Comparison of ENCODE assay signal across 9 mouse cellular contexts in the genomic region with DNA sequence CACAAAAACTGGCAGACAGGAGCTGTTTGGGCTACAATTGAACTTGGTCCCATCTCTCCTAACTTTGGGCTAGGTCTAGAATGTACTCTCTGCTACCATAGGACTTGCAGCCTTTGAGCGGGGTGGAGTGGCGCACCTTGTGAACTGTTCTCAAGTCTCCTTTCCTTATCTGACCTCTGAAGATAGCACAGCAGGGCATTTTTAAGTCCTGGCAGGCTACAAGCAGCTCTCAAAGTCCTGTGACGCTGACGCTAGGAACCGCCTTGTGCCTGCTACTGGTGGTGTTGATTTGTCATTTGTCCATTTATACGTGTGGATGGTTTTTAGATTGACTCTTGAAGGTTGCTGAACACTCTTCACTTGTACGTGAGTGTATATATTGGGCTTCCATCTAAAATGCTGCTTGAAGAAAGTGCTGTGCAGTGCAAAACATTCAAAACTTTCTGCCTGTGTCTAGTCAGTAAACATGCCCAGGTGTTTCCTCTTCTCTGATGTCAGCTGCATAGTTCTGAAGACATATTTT. TPM values are rescaled to one million over a fixed set of nuclear protein-coding genes. Genes with fewer than 3 reads are reported as not detected.
DNase-seq lines count a peak whose midpoint lies in the region; ATAC-seq and TF ChIP-seq lines count a peak whose summit lies in the region.
"Had no signal": no experiment of that assay in that cellular context is flagged by ENCODE, and none has a peak within 500 bp of the region (broad histone marks: within the 10 kb centered on the region; RNA-seq: fewer than 3 reads in every experiment).

No protein-coding gene starts in this region.

- peaks cover 6% of the 10 kb centered on the region; the same call in 1 of the 2 replicates for H3K36me3 ChIP-seq in intestine, embryonic 16.5 days (ENCODE audit: control insufficient read depth, insufficient read depth, low read length)
- peaks cover 5% of the 10 kb centered on the region for H3K36me3 ChIP-seq in intestine, embryonic 15.5 days
- H3K36me3 ChIP-seq in stomach, postnatal 0 days (ENCODE audit: control insufficient read depth, insufficient read depth, low read length): 0 out of 2 replicates have a peak, but pooled peaks cover 5% of the 10 kb centered on the region

- H3K27ac ChIP-seq in intestine, embryonic 16.5 days (ENCODE audit: low read length): no peak overlapping the region; the same call in 1 of the 2 replicates
- H3K27ac ChIP-seq in intestine, embryonic 15.5 days: no peak overlapping the region
- H3K27ac ChIP-seq in stomach, postnatal 0 days (replicated peaks): no peak overlapping the region
- H3K27ac ChIP-seq: midbrain, embryonic 12.5 days had no signal

- no peaks in the 10 kb centered on the region for H3K9me3 ChIP-seq in intestine, embryonic 16.5 days (ENCODE audit: control insufficient read depth, low read length)
- H3K9me3 ChIP-seq in intestine, embryonic 15.5 days: no peaks in the 10 kb centered on the region
- H3K9me3 ChIP-seq in stomach, postnatal 0 days (ENCODE audit: control insufficient read depth, low read length): no peaks in the 10 kb centered on the region
- H3K9me3 ChIP-seq: midbrain, embryonic 12.5 days had no signal

- H3K9ac ChIP-seq in intestine, embryonic 16.5 days (ENCODE audit: low read depth, low read length): no peak overlapping the region
- H3K9ac ChIP-seq in intestine, embryonic 15.5 days: no peak overlapping the region
- no peak overlapping the region for H3K9ac ChIP-seq in stomach, postnatal 0 days (ENCODE audit: low read length)
- H3K9ac ChIP-seq: midbrain, embryonic 12.5 days had no signal

- TF ChIP-seq CTCF in stomach, postnatal 0 days (IDR thresholded peaks at IDR 0.05; ENCODE audit: low read depth): no peak

- H3K4me3 ChIP-seq in intestine, embryonic 16.5 days (ENCODE audit: low read length): no peak overlapping the region
- H3K4me3 ChIP-seq in intestine, embryonic 15.5 days (replicated peaks): no peak overlapping the region
- H3K4me3 ChIP-seq in stomach, postnatal 0 days (ENCODE audit: low read depth, low read length): no peak overlapping the region
- H3K4me3 ChIP-seq: midbrain, embryonic 12.5 days had no signal

- H3K4me2 ChIP-seq in intestine, embryonic 16.5 days (ENCODE audit: low read depth, low read length): no peak overlapping the region
- no peak overlapping the region for H3K4me2 ChIP-seq in intestine, embryonic 15.5 days (replicated peaks)
- no peak overlapping the region for H3K4me2 ChIP-seq in stomach, postnatal 0 days (replicated peaks; ENCODE audit: low read depth)
- H3K4me2 ChIP-seq: midbrain, embryonic 12.5 days had no signal

- no peaks in the 10 kb centered on the region for H3K27me3 ChIP-seq in intestine, embryonic 16.5 days (replicated peaks; ENCODE audit: control insufficient read depth, insufficient read depth, low read length)
- no peaks in the 10 kb centered on the region for H3K27me3 ChIP-seq in intestine, embryonic 15.5 days (replicated peaks)
- no peaks in the 10 kb centered on the region for H3K27me3 ChIP-seq in stomach, postnatal 0 days (ENCODE audit: control insufficient read depth, insufficient read depth, low read length)
- H3K27me3 ChIP-seq: midbrain, embryonic 12.5 days had no signal

- ATAC-seq in intestine, embryonic 16.5 days: 0 out of 2 replicates have a peak, but pooled peaks have one; percentile 33
- no peak for ATAC-seq in intestine, embryonic 15.5 days
- peak; percentile 61 for ATAC-seq in activated CD4-positive, CD25-positive, alpha-beta regulatory T cell, adult 4 months
- peak; percentile 60; the same call in 1 of the 2 replicates for ATAC-seq in stomach, postnatal 0 days (ENCODE audit: low FRiP score, low TSS enrichment)
- no peak for ATAC-seq in granulocyte monocyte progenitor cell, adult 5-6 weeks (replicated peaks; ENCODE audit: poor library complexity, severe bottlenecking)
- no peak for ATAC-seq in erythroblast, adult 5-6 weeks (replicated peaks; ENCODE audit: low FRiP score, poor library complexity, severe bottlenecking)

- 0 out of 2 replicates have a peak, but pooled peaks cover 2% of the 10 kb centered on the region for H3K4me1 ChIP-seq in intestine, embryonic 16.5 days (ENCODE audit: control insufficient read depth, insufficient read depth, low read length)
- H3K4me1 ChIP-seq in intestine, embryonic 15.5 days (replicated peaks): no peaks in the 10 kb centered on the region
- H3K4me1 ChIP-seq in stomach, postnatal 0 days (replicated peaks; ENCODE audit: control insufficient read depth, insufficient read depth): no peaks in the 10 kb centered on the region
- H3K4me1 ChIP-seq: midbrain, embryonic 12.5 days had no signal

- WGBS in intestine, embryonic 16.5 days: 76% methylated on average over 7 of the region's 7 CpGs
- 77% methylated on average over 7 of the region's 7 CpGs for WGBS in intestine, embryonic 15.5 days
- WGBS in stomach, postnatal 0 days: 57% methylated on average over 7 of the region's 7 CpGs

- TF ChIP-seq EP300 in stomach, postnatal 0 days (optimal IDR thresholded peaks at IDR 0.05): no peak

- peak; percentile 35 for DNase-seq in kidney, postnatal 14 days
- peak; percentile 37 for DNase-seq in stomach, postnatal 0 days (ENCODE audit: low spot score)
- DNase-seq in right cerebral cortex, postnatal 25 days: no peak

RNA-seq across cellular contexts. Expression of a gene that starts 13.9 kb away (rescaled TPM):
- 155 and 177 TPM in 2 replicates for polyA plus RNA-seq in intestine, embryonic 16.5 days (2015; fragmentation: Nextera tagmentation; extraction: Ambion mirVana)
- 139 and 144 TPM in 2 replicates for polyA plus RNA-seq in intestine, embryonic 15.5 days (2015; fragmentation: Nextera tagmentation; extraction: Ambion mirVana)
- polyA plus RNA-seq in activated CD4-positive, CD25-positive, alpha-beta regulatory T cell, adult 4 months (2017; shearing (Covaris generic)): 10 to 100 TPM; 36.6 to 37.2 TPM
- 52.6 and 52.9 TPM in 2 replicates for polyA plus RNA-seq in stomach, postnatal 0 days (2015; fragmentation: Nextera tagmentation; extraction: Ambion mirVana)
- total RNA-seq in granulocyte monocyte progenitor cell, adult 5-6 weeks (2014; fragmentation: Nextera tagmentation): 64.4 and 68.5 TPM in 2 replicates
- 59.0 and 67.4 TPM in 2 replicates for total RNA-seq in granulocyte monocyte progenitor cell, adult 5-6 weeks (2017)
- 10.2 and 21.3 TPM in 2 replicates for total RNA-seq in erythroblast, adult 5-6 weeks (2015; ENCODE audit: low replicate concordance)
- 8.1 and 12.8 TPM in 2 replicates for total RNA-seq in erythroblast, adult 5-6 weeks (2017; ENCODE audit: low replicate concordance)

Comparison
In these comparisons a context has a peak if more than half of its experiments do, and no peak if none do; other contexts are left out.
1. ATAC-seq: peak in intestine, embryonic 16.5 days (single experiment), activated CD4-positive, CD25-positive, alpha-beta regulatory T cell, adult 4 months (single experiment) and stomach, postnatal 0 days (single experiment); none in intestine, embryonic 15.5 days (single experiment), granulocyte monocyte progenitor cell, adult 5-6 weeks (single experiment) and erythroblast, adult 5-6 weeks (single experiment).